20 mouse cellular contexts compared by ENCODE assay signal in the genomic region with DNA sequence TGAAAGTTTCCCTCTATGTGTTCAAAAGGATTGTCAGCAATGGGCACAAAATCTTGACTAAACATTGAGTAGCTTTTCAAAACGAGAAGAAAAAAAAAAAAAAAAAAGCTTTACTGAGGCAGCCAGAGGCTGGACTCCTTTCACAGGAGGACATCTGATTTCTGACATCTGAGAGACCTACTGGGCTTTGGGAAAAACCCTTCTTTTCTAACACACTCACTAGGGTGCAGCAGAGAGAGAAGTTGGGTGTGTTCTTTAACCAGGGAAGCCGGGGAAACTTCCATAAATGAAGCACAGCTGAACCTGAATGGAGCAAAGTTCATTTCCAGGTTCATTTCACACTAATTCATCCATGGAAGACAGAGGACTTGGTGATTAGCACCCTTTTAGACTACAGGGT.
A peak's percentile ranks its signal among the peaks of the same experiment; 100 is the strongest.
DNase-seq lines count a peak whose midpoint lies in the region; ATAC-seq and TF ChIP-seq lines count a peak whose summit lies in the region.
"Had no signal": no experiment of that assay in that cellular context is flagged by ENCODE, and none has a peak within 500 bp of the region (broad histone marks: within the 10 kb centered on the region; RNA-seq: fewer than 3 reads in every experiment).

No protein-coding gene starts in this region.

- WGBS in heart, adult 2 months: 22% methylated on average over 2 of the region's 2 CpGs
- WGBS in lung, embryonic 14.5 days: 13% methylated on average over 2 of the region's 2 CpGs
- 16% methylated on average over 2 of the region's 2 CpGs for whole genome bisulfite sequencing in embryonic facial prominence, embryonic 14.5 days

- H3K36me3 ChIP-seq in heart, adult 2 months (ENCODE audit: control insufficient read depth, insufficient read depth, low read length): no peaks in the 10 kb centered on the region
- no peaks in the 10 kb centered on the region for H3K36me3 ChIP-seq in lung, embryonic 14.5 days (ENCODE audit: insufficient read depth)
- no peaks in the 10 kb centered on the region for H3K36me3 ChIP-seq in embryonic facial prominence, embryonic 14.5 days (ENCODE audit: control insufficient read depth, insufficient read depth, low read length)
- H3K36me3 ChIP-seq: embryonic facial prominence, embryonic 12.5 days; forebrain, embryonic 10.5 days; heart, embryonic 15.5 days; hindbrain, embryonic 12.5 days; liver, embryonic 13.5 days; midbrain, embryonic 12.5 days had no signal

- DNase-seq in heart, adult 2 months: no peak
- DNase-seq in heart, adult 8-10 months (ENCODE audit: low spot score): no peak
- peak; percentile 8 for DNase-seq in lung, embryonic 14.5 days
- no peak for DNase-seq in lung, postnatal 10 days
- DNase-seq in embryonic facial prominence, embryonic 14.5 days (ENCODE audit: low spot score): peak; percentile 27
- no peak for DNase-seq in ovary, adult 18-20 months (ENCODE audit: low spot score)
- DNase-seq in layer of hippocampus, adult 18-20 months (ENCODE audit: low spot score in 2 of 2): no peak
- no peak for DNase-seq in B cell, adult 2 months
- DNase-seq: adrenal gland, adult 8-10 months; cerebellum, adult 8-10 months; layer of hippocampus, postnatal 36 days; liver, embryonic 13.5 days; lung, postnatal 14 days; thymus, postnatal 25 days had no signal

- TF ChIP-seq POLR2A in heart, adult 2 months (IDR thresholded peaks at IDR 0.05; ENCODE audit: insufficient read depth, low read depth, low read length): no peak

- H3K27ac ChIP-seq in heart, adult 2 months: no peak overlapping the region
- H3K27ac ChIP-seq in lung, embryonic 14.5 days (ENCODE audit: low read depth): no peak overlapping the region
- no peak overlapping the region for H3K27ac ChIP-seq in embryonic facial prominence, embryonic 14.5 days (replicated peaks; ENCODE audit: low read depth, low read length)
- H3K27ac ChIP-seq: embryonic facial prominence, embryonic 12.5 days; forebrain, embryonic 10.5 days; heart, embryonic 15.5 days; hindbrain, embryonic 12.5 days; liver, embryonic 13.5 days; midbrain, embryonic 12.5 days had no signal

- no peak for TF ChIP-seq EP300 in heart, adult 2 months (IDR thresholded peaks at IDR 0.05; ENCODE audit: insufficient read depth, low read depth, low read length)

- no peaks in the 10 kb centered on the region for H3K79me2 ChIP-seq in heart, adult 2 months (replicated peaks; ENCODE audit: control insufficient read depth, insufficient read depth, low read length)

- H3K4me2 ChIP-seq in lung, embryonic 14.5 days: no peak overlapping the region
- H3K4me2 ChIP-seq in embryonic facial prominence, embryonic 14.5 days (ENCODE audit: low read depth, low read length): no peak overlapping the region
- H3K4me2 ChIP-seq: embryonic facial prominence, embryonic 12.5 days; heart, embryonic 15.5 days; hindbrain, embryonic 12.5 days; liver, embryonic 13.5 days; midbrain, embryonic 12.5 days had no signal

- intact Hi-C loops in heart, adult 2 months (cut with DNase I): no loop called here

- no peaks in the 10 kb centered on the region for H3K27me3 ChIP-seq in heart, adult 2 months (ENCODE audit: control insufficient read depth, insufficient read depth, low read length)
- H3K27me3 ChIP-seq in lung, embryonic 14.5 days (ENCODE audit: insufficient read depth, low read length): no peaks in the 10 kb centered on the region
- H3K27me3 ChIP-seq in embryonic facial prominence, embryonic 14.5 days (replicated peaks; ENCODE audit: control insufficient read depth, insufficient read depth, low read length): no peaks in the 10 kb centered on the region
- H3K27me3 ChIP-seq: embryonic facial prominence, embryonic 12.5 days; heart, embryonic 15.5 days; hindbrain, embryonic 12.5 days; liver, embryonic 13.5 days; midbrain, embryonic 12.5 days had no signal

- TF ChIP-seq CTCF in heart, adult 2 months (IDR thresholded peaks at IDR 0.05): peak; percentile 51
- TF ChIP-seq CTCF in lung, embryonic 14.5 days (IDR thresholded peaks at IDR 0.05; ENCODE audit: low read depth): no peak

- H3K4me1 ChIP-seq in heart, adult 2 months (ENCODE audit: control insufficient read depth, insufficient read depth, low read length): no peaks in the 10 kb centered on the region
- no peaks in the 10 kb centered on the region for H3K4me1 ChIP-seq in lung, embryonic 14.5 days (ENCODE audit: insufficient read depth)
- H3K4me1 ChIP-seq in embryonic facial prominence, embryonic 14.5 days (ENCODE audit: control insufficient read depth, insufficient read depth, low read length): no peaks in the 10 kb centered on the region
- H3K4me1 ChIP-seq: hindbrain, embryonic 12.5 days; liver, embryonic 13.5 days; midbrain, embryonic 12.5 days had no signal

- H3K9ac ChIP-seq in heart, adult 2 months (ENCODE audit: low read depth, low read length): no peak overlapping the region
- no peak overlapping the region for H3K9ac ChIP-seq in lung, embryonic 14.5 days
- H3K9ac ChIP-seq in embryonic facial prominence, embryonic 14.5 days (ENCODE audit: low read depth, low read length): no peak overlapping the region
- H3K9ac ChIP-seq: embryonic facial prominence, embryonic 12.5 days; heart, embryonic 15.5 days; hindbrain, embryonic 12.5 days; liver, embryonic 13.5 days; midbrain, embryonic 12.5 days had no signal

- H3K4me3 ChIP-seq in heart, adult 2 months: no peak overlapping the region
- H3K4me3 ChIP-seq in lung, embryonic 14.5 days (ENCODE audit: low read depth, low read length): no peak overlapping the region
- H3K4me3 ChIP-seq in embryonic facial prominence, embryonic 14.5 days (ENCODE audit: low read depth, low read length): no peak overlapping the region
- H3K4me3 ChIP-seq: embryonic facial prominence, embryonic 12.5 days; forebrain, embryonic 10.5 days; heart, embryonic 15.5 days; hindbrain, embryonic 12.5 days; liver, embryonic 13.5 days; midbrain, embryonic 12.5 days; myocyte had no signal

- H3K9me3 ChIP-seq in lung, embryonic 14.5 days (ENCODE audit: low read depth, low read length): no peaks in the 10 kb centered on the region
- H3K9me3 ChIP-seq in embryonic facial prominence, embryonic 14.5 days (ENCODE audit: control insufficient read depth, low read length): no peaks in the 10 kb centered on the region
- H3K9me3 ChIP-seq: embryonic facial prominence, embryonic 12.5 days; forebrain, embryonic 10.5 days; heart, embryonic 15.5 days; hindbrain, embryonic 12.5 days; liver, embryonic 13.5 days; midbrain, embryonic 12.5 days had no signal

- no peak for ATAC-seq in lung, embryonic 14.5 days (ENCODE audit: insufficient read depth)
- no peak for ATAC-seq in embryonic facial prominence, embryonic 14.5 days (ENCODE audit: low read depth)

Comparison
In these comparisons a context has a peak if more than half of its experiments do, and no peak if none do; other contexts are left out.
1. DNase-seq: peak in lung, embryonic 14.5 days (single experiment) and embryonic facial prominence, embryonic 14.5 days (single experiment); none in heart, adult 2 months (0 of 2), heart, adult 8-10 months (single experiment), lung, postnatal 10 days (single experiment), ovary, adult 18-20 months (single experiment), layer of hippocampus, adult 18-20 months (0 of 2) and B cell, adult 2 months (0 of 2).